Mouse (Mus musculus): ENCODE data around the gene Prpf3.
"Not testable (repeated sequence)": the region's sequence is repeated elsewhere in the genome, so short reads cannot be mapped to it uniquely, and the experiment has no call there.

- TF ChIP-seq CTCF (IDR thresholded peaks at IDR 0.05; ENCODE audit: borderline replicate concordance, insufficient read depth, low read length); POLR2A (IDR thresholded peaks at IDR 0.05; ENCODE audit: low read depth, low read length): not testable (repeated sequence)
These were observed 1.4 kb upstream of the Prpf3 start for GRCm38 (mm10) chr3:95857050-95857449.

All from embryonic fibroblast, embryonic 13.5 days (primary cell).